Mouse (Mus musculus): ENCODE results near the gene Tmem94. TPM values are rescaled to one million over a fixed set of nuclear protein-coding genes. Genes with fewer than 3 reads are reported as not detected.

Tmem94 gene
- 100 to 1,000 TPM; 103 to 111 TPM for total RNA-seq (2021)
- long read RNA-seq, experiment 1, full-length matches to known transcripts = 1 of 31 reads
- long read RNA-seq, experiment 1, partial matches to known transcripts = 23 of 31 reads
- long read RNA-seq, experiment 1, other reads (novel, unspliced or antisense) = 7 of 31 reads
- long read RNA-seq, experiment 2, full-length matches to known transcripts = 2 of 23 reads
- long read RNA-seq, experiment 2, partial matches to known transcripts = 19 of 23 reads
- long read RNA-seq, experiment 2, other reads (novel, unspliced or antisense) = 2 of 23 reads

GRCm38 (mm10) chr11:115765103-115765606 lies at the start of gene Tmem94:
Gene Tmem94, plus strand, starts transcription at chr11:115765433.
- intact Hi-C loops (cut with DNase I) = loop anchor here (5.0 kb wide), 1 partner anchor 33 kb away; no protein-coding TSS in a partner anchor

GRCm38 (mm10) chr11:115716410-115717338 lies 48.6 kb upstream of the Tmem94 start:
- no peak for DNase-seq
- intact Hi-C loops (cut with DNase I) = no loop called here

More at GRCm38 (mm10) chr11:115765103-115765606, at the start of gene Tmem94:
- peak; percentile 96 to 97 for DNase-seq

GRCm38 (mm10) chr11:115717660-115718390 lies 47.4 kb upstream of the Tmem94 start:
- DNase-seq = peak in 1 of 2 experiments; percentile 40
- intact Hi-C loops (cut with DNase I) = no loop called here

- intact Hi-C loops (cut with DNase I) = loop anchor here (1.0 to 5.0 kb wide), 4 partner anchors 40 to 136 kb away; partner anchors contain the start of genes Myo15b and Tsen54
These were observed 42.6 kb upstream of the Tmem94 start for GRCm38 (mm10) chr11:115722638-115723037.

GRCm38 (mm10) chr11:115723231-115723630 lies 42.0 kb upstream of the Tmem94 start:
- no peak for DNase-seq
- intact Hi-C loops (cut with DNase I) = loop anchor here (2.0 to 5.0 kb wide), 3 partner anchors 39 to 136 kb away; partner anchors contain the start of gene Myo15b

More at GRCm38 (mm10) chr11:115722638-115723037, 42.6 kb upstream of the Tmem94 start:
- peak; percentile 86 to 91 for DNase-seq

- no peak for DNase-seq
- intact Hi-C loops (cut with DNase I) = loop anchor here (5.0 kb wide), 1 partner anchor 33 kb away; the partner anchor contains the start of gene Tmem94
These were observed 31.1 kb upstream of the Tmem94 start for GRCm38 (mm10) chr11:115734041-115734686.

GRCm38 (mm10) chr11:115737608-115738208 lies 27.5 kb upstream of the Tmem94 start:
- intact Hi-C loops (cut with DNase I) = loop anchor here (2.0 kb wide), 1 partner anchor 45 kb away; no protein-coding TSS in a partner anchor
- no peak for DNase-seq

GRCm38 (mm10) chr11:115738275-115738885 lies 26.9 kb upstream of the Tmem94 start:
- peak; percentile 10 to 20 for DNase-seq
- intact Hi-C loops (cut with DNase I) = loop anchor here (2.0 kb wide), 1 partner anchor 44 kb away; no protein-coding TSS in a partner anchor

- DNase-seq = no peak
- intact Hi-C loops (cut with DNase I) = no loop called here
These were observed 24.2 kb upstream of the Tmem94 start for GRCm38 (mm10) chr11:115741070-115741469.

- intact Hi-C loops (cut with DNase I) = no loop called here
- no peak for DNase-seq
These were observed 22.3 kb upstream of the Tmem94 start for GRCm38 (mm10) chr11:115742926-115743325.

- DNase-seq = no peak
- intact Hi-C loops (cut with DNase I) = no loop called here
These were observed 20.8 kb upstream of the Tmem94 start for GRCm38 (mm10) chr11:115744385-115744784.

- DNase-seq = no peak
- intact Hi-C loops (cut with DNase I) = no loop called here
These were observed 19.1 kb upstream of the Tmem94 start for GRCm38 (mm10) chr11:115746109-115746508.

- DNase-seq = no peak
- intact Hi-C loops (cut with DNase I) = no loop called here
These were observed 18.5 kb upstream of the Tmem94 start for GRCm38 (mm10) chr11:115746762-115747161.

- intact Hi-C loops (cut with DNase I) = no loop called here
These were observed 17.9 kb upstream of the Tmem94 start for GRCm38 (mm10) chr11:115747351-115747750.

GRCm38 (mm10) chr11:115749834-115750233 lies 15.4 kb upstream of the Tmem94 start:
- DNase-seq = no peak
- intact Hi-C loops (cut with DNase I) = no loop called here

More at GRCm38 (mm10) chr11:115747351-115747750, 17.9 kb upstream of the Tmem94 start:
- no peak for DNase-seq

GRCm38 (mm10) chr11:115751725-115752124 lies 13.5 kb upstream of the Tmem94 start:
- no peak for DNase-seq
- intact Hi-C loops (cut with DNase I) = no loop called here

GRCm38 (mm10) chr11:115752653-115753052 lies 12.6 kb upstream of the Tmem94 start:
- no peak for DNase-seq
- intact Hi-C loops (cut with DNase I) = no loop called here

GRCm38 (mm10) chr11:115753485-115753884 lies 11.7 kb upstream of the Tmem94 start:
- no peak for DNase-seq
- intact Hi-C loops (cut with DNase I) = no loop called here

Measured in heart, postnatal 14 days (tissue).